Mouse (Mus musculus): ENCODE results near the gene Acvr1.

DNA sequence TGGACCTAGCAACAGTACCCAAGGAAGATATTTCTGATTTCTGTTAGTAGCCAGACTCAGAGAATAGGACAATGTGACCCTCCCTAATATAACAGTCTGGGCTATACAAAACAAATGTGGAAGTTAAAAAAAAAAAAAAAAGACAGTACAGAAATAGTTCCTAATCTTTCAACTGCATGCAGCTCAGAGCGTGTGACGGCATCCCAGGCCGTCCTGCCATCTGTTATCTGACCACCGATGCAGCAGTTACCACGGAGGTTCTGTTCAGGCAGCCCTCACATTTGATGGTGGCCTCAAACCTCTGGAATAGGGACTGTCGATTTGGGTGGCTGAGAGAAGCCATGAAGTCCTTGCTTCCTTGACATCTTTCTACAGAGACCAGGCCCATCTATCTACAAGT is 22.6 kb downstream of the Acvr1 start:
- TF ChIP-seq CTCF (IDR thresholded peaks at IDR 0.05; ENCODE audit: low read depth) (no peak), EP300 (optimal IDR thresholded peaks at IDR 0.05) (no peak)
